Mouse (Mus musculus) midbrain, embryonic 11.5 days (tissue): ENCODE measurements around the gene Mtus2. TPM values are rescaled to one million over a fixed set of nuclear protein-coding genes. Genes with fewer than 3 reads are reported as not detected.
A peak's percentile ranks its signal among the peaks of the same experiment; 100 is the strongest.

Experiments used
- ATAC-seq: fragments of 200-750 bp; cut with Nextera tagmentation; 2 replicates; pipeline ENCODE4 v1.8.0; 2017; ENCODE audit warnings: moderate TSS enrichment, moderate library complexity; ENCODE audit not compliant: low FRiP score
- DNase-seq: peaks from one replicate; pipeline ENCODE4 v3.0.0; 2015; ENCODE audit warnings: low spot score; ENCODE audit errors: missing footprints
- H3K27ac ChIP-seq: fragments of 300-500 bp; sonication (generic); 2 replicates; pipeline ENCODE4 v1.5.1; 2014; ENCODE audit warnings: low read depth, low read length
- H3K27me3 ChIP-seq: fragments of 300-500 bp; sonication (generic); 2 replicates; pipeline ENCODE4 v1.6.1; 2014; ENCODE audit warnings: mild to moderate bottlenecking, low read length, moderate library complexity, mixed read lengths; ENCODE audit not compliant: control insufficient read depth, insufficient read depth
- H3K36me3 ChIP-seq: fragments of 300-500 bp; sonication (generic); 2 replicates; pipeline ENCODE4 v1.6.1; 2014; ENCODE audit warnings: mild to moderate bottlenecking, low read length, moderate library complexity, mixed read lengths; ENCODE audit not compliant: control insufficient read depth, insufficient read depth
- H3K4me1 ChIP-seq: fragments of 300-500 bp; sonication (generic); 2 replicates; pipeline ENCODE4 v1.6.1; 2014; ENCODE audit warnings: low read length; ENCODE audit not compliant: control insufficient read depth, insufficient read depth
- H3K4me2 ChIP-seq: fragments of 300-500 bp; sonication (generic); 2 replicates; pipeline ENCODE4 v1.6.1; 2014; ENCODE audit warnings: mild to moderate bottlenecking, moderate library complexity
- H3K4me3 ChIP-seq: fragments of 300-500 bp; sonication (generic); 2 replicates; pipeline ENCODE4 v1.5.1; 2014; ENCODE audit warnings: low read depth, low read length
- H3K9ac ChIP-seq: fragments of 300-500 bp; sonication (generic); 2 replicates; pipeline ENCODE4 v1.6.1; 2014; ENCODE audit warnings: low read length
- H3K9me3 ChIP-seq: fragments of 300-500 bp; sonication (generic); 2 replicates; pipeline ENCODE4 v1.6.1; 2016; ENCODE audit warnings: low read length; ENCODE audit not compliant: control insufficient read depth
- WGBS: fragments of 180-500 bp; shearing (Covaris S2); extraction: QIAGEN DNeasy Blood & Tissue Kit; methylation state at CpG from one replicate; pipeline ENCODE4 v1.1.7; 2014; 5-methylcytosine and 5-hydroxymethylcytosine counted together
- polyA plus RNA-seq: library from polyadenylated mRNA; unstranded; fragments of >200 nt; fragmentation: Nextera tagmentation; extraction: Ambion mirVana; gene quantifications from 2 replicates; pipeline ENCODE4 v1.2.1, GENCODE M21; 2014

Gene Mtus2
- 13.8 and 18.3 TPM in 2 replicates for polyA plus RNA-seq

DNA sequence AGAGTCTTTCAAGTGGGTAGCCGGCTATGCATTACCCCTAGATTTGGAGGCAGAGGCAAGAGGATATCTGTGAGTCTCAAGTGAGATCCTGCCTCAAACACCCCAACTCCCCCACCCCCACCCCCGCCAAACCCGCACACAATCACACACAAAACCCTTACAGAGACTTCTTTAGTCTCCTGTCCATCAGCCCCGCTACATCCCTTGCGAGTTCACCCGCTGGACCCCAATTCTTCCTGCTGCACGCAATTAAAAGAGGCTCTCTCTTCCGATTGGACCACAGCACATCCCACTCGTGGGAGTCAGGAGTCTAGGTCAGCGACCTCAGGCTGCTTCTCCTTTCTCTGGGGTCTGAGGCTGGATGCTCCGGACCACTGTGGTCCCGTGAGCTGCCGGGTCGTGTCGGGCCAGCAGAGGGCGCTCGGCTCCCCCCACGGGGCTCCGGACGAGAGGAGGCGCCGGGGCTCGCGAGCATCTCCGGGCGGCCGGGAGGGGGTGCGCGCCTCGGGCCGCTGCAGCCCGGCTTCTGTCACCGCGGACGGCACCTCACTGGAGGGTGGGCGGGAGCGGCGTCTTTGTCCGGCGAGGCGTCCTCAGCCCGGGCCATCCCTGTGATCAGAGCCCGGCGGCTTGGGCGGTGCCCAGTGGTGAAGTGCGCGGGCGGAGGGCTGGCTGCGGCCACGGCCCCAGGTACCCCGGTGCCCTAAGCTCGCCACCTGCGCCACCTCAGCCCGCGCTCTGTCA, at the start of gene Mtus2:
Mtus2 (plus strand) TSS at position 500 of the 744 bp plus-strand sequence.
- under 1% methylated on average over 55 of the region's 55 CpGs for WGBS

DNA sequence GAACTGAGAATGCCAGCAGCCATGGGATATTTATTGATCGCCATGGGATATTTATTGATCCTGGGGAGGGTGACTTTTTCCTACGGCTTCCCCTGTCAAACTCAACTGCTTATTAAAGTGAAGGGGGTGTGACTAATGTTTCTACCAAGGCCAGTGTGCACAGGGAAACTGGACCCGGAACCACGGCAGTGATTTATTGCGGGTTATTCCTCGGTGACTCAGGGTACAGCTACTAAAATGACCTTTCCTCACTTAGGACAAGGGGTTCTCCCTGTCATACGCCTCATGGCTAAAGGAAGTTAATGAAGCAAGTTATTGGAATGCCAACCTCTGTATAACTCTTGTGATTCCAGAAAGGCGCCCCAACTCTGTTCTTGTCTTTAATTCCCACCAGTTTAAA, 49.3 kb upstream of the Mtus2 start:
- WGBS = 90% methylated on average over 8 of the region's 8 CpGs
- no peak for ATAC-seq
- H3K4me1 ChIP-seq = no peaks in the 10 kb centered on the region

More for the DNA sequence above, at the start of gene Mtus2:
- Histone ChIP-seq H3K4me3 (peak within 1 kb of the TSS; percentile 65), H3K27me3 (peaks cover 21% of the 10 kb centered on the region; the same call in 1 of the 2 replicates), H3K4me2 (peak within 1 kb of the TSS; percentile 98), H3K9me3 (no peaks in the 10 kb centered on the region), H3K27ac (no peak within 1 kb of the TSS), H3K9ac (peak within 1 kb of the TSS; percentile 70), H3K4me1 (peaks cover 7% of the 10 kb centered on the region; the same call in 1 of the 2 replicates), H3K36me3 (no peaks in the 10 kb centered on the region)
- ATAC-seq = peak; percentile 96
- peak; percentile 99 for DNase-seq

DNA sequence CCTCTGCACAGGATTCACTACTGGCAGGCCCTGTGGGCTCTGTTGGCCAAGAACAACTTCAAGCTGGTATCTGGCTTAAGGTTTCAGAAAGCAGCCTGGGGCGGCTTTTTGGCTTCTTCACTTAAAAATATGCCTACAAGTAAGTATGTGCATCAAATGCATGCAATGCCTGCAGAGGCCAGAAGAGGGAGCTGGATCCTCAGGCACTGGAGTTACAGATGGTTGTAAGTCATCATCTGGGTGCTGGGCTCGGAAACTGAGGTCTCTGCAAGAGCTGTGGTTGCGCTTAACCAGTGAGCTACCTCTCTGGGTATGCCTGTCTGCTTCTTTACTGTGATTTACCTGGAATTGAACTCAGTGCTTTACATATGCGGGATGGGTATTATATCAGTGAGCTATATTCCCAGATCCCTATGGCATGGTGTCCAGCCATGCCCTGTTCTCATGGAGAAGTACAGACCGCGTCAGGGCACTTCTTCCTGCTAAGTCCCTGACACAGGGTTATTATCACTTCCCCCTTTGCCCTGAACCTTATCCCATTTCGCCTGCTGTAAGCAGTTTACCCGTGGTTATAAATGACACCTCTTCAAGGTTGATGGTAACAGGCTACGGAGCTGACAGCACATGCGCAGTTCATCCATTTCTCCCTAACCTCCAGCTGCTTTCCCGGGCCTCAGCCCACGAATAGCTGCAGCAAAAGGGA, 46.2 kb upstream of the Mtus2 start:
- WGBS = 90% methylated on average over 12 of the region's 12 CpGs
- Histone ChIP-seq H3K36me3 (no peaks in the 10 kb centered on the region), H3K4me2 (no peak overlapping the region), H3K27me3 (no peaks in the 10 kb centered on the region), H3K9ac (no peak overlapping the region), H3K4me3 (no peak overlapping the region), H3K4me1 (no peaks in the 10 kb centered on the region), H3K9me3 (no peaks in the 10 kb centered on the region), H3K27ac (no peak overlapping the region)
- DNase-seq = no peak
- ATAC-seq = no peak

More for the DNA sequence above, 49.3 kb upstream of the Mtus2 start:
- H3K36me3 ChIP-seq = no peaks in the 10 kb centered on the region
- no peak for DNase-seq
- H3K27me3 ChIP-seq = no peaks in the 10 kb centered on the region
- no peak overlapping the region for H3K9ac ChIP-seq
- no peaks in the 10 kb centered on the region for H3K9me3 ChIP-seq
- H3K4me2 ChIP-seq = no peak overlapping the region
- no peak overlapping the region for H3K27ac ChIP-seq
- no peak overlapping the region for H3K4me3 ChIP-seq

DNA sequence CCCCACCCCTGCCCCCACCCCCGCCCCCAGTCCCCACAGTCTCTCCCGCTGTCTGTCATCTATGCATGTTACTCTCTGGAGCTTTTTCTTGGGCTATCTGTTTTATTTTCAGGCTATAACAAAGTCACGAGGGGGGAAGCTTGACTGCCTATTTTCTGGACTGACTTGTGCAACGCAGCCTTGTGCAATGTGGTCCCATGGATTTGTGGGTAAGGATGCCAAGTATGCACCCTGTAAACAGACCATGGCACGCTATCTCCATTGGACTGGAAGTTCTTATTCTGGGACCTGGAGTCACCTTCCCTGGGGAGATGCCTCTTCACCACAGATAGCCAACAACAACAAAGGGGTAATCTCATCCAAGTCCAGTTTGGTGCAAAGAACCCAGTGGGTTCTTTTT, 45.4 kb upstream of the Mtus2 start:
- DNase-seq (no peak), ATAC-seq (no peak)
- H3K27ac ChIP-seq = no peak overlapping the region
- WGBS = 83% methylated on average over 5 of the region's 5 CpGs
- no peak overlapping the region for H3K4me2 ChIP-seq
- no peak overlapping the region for H3K4me3 ChIP-seq
- H3K4me1 ChIP-seq = no peaks in the 10 kb centered on the region
- H3K9me3 ChIP-seq = no peaks in the 10 kb centered on the region
- no peaks in the 10 kb centered on the region for H3K36me3 ChIP-seq
- no peak overlapping the region for H3K9ac ChIP-seq
- no peaks in the 10 kb centered on the region for H3K27me3 ChIP-seq

DNA sequence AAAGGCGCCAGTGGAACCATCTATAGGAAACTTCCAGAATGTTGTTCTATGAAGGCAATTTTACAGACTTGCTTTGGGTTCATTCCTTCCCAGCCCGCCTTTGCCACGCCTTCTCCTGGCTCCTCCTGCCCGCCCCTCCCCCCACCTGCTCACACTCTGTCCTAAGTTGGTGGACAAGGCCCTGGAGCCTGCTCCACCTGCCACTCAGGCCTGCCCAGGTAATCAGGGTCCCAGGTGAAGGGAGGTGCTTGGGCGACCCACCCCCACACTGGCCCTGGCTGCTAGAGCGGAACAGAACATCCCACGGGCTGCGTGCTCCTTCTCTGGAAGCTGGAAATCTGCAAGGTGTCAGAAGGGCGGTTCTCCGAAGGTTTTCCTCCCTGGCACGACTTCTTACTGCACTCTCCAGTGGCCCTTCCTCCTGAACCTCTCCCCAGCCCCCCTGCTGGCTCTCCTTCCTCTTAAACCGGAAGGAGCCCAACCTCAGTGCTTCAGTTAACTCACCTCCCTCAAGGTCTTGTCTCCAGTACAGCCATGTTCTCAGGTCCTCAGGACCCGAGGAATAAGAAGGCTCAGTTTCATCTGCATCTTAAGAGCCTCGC, 43.8 kb upstream of the Mtus2 start:
- no peak for DNase-seq
- Histone ChIP-seq H3K36me3 (no peaks in the 10 kb centered on the region), H3K9ac (no peak overlapping the region), H3K27me3 (no peaks in the 10 kb centered on the region), H3K9me3 (no peaks in the 10 kb centered on the region), H3K4me3 (no peak overlapping the region), H3K4me1 (no peaks in the 10 kb centered on the region), H3K4me2 (no peak overlapping the region), H3K27ac (no peak overlapping the region)
- no peak for ATAC-seq
- WGBS = 45% methylated on average over 14 of the region's 14 CpGs

DNA sequence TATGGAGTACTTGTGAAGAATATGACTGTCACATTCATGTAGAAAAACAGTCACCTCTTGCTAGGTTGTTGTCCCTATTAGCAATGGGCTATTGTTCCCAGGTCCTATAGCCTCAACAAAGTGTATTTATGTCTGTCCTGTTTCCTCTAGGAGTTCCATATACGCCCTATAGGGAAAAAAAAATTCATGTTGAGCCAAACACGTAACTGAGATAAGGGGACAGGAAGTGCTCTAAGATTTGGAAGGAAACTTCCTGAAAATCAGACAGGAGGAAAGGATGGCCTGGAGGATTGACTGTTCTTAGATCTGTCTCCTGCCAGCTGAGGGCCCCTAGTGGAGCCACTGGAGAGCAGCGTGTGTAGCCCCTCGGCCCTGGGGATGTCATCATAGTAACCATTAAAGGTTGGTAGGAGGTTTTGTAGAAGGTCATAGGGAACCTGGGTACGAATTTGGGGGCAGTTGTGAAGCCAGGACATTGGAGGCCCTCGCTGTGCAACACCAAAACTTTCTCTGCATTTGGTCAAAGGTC, 42.0 kb upstream of the Mtus2 start:
- DNase-seq (no peak), ATAC-seq (no peak)
- Histone ChIP-seq H3K36me3 (no peaks in the 10 kb centered on the region), H3K9me3 (no peaks in the 10 kb centered on the region), H3K4me1 (no peaks in the 10 kb centered on the region), H3K27me3 (no peaks in the 10 kb centered on the region), H3K4me3 (no peak overlapping the region), H3K4me2 (no peak overlapping the region), H3K9ac (no peak overlapping the region), H3K27ac (no peak overlapping the region)
- WGBS = 63% methylated on average over 6 of the region's 6 CpGs

DNA sequence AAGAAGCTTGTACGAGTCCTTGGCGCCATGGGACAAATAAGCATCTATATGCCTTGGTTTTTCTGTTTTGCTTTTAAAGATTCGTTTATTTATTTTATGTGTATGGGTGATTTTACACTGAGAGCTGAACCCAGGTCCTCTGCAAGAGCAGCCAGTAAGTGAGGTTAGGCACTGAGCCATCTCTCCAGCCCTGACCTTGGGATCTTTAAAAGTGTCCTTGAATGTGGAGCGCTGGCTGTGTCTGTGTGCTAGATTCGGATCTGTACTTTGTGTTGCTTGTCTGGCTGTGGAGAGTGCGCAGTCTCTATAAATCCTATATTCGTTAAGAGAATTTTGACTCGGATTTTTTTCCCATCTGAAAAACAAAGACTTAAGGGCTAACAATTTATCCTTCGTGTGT, 40.9 kb upstream of the Mtus2 start:
- H3K9me3 ChIP-seq = no peaks in the 10 kb centered on the region
- no peaks in the 10 kb centered on the region for H3K4me1 ChIP-seq
- no peaks in the 10 kb centered on the region for H3K27me3 ChIP-seq
- H3K9ac ChIP-seq = no peak overlapping the region
- DNase-seq = no peak
- no peaks in the 10 kb centered on the region for H3K36me3 ChIP-seq
- H3K4me3 ChIP-seq = no peak overlapping the region
- no peak for ATAC-seq
- 84% methylated on average over 9 of the region's 9 CpGs for WGBS
- no peak overlapping the region for H3K27ac ChIP-seq
- no peak overlapping the region for H3K4me2 ChIP-seq

DNA sequence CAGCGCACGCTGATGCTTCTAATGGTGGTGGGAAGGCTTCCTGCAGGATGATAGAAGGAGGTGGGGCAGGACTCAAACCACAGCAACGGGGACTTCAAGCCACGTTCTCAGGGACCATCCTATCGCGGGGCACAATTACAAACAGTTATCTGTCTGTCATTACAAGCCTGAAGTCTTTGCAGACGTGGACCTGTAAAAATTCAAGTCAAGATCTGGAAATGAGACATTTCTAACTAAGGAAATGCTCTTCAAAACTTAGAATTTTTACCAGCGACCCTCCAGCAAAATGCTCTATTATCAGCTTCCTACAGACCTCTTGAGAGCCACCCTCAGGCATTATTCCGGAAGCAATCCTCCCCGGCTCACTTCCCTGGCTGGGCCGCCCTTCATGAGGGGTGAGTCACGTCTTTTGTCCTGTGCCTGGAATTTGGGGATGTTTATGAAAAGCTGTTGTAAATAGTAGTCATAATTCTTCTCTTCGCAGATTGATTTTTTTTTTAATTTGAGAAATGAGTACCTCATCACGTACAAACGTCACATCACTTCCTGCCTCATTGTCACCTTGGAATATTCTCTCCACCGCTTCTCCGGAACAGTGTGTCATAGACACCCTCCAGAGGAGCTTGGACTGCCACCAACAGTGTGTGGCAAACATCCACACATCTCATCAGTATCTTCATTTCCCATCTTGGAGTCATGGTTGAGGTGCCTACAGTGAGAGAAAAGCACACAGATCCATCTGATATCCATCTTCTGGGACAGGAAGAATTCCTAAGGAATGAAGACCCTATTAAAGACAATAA, 38.9 kb upstream of the Mtus2 start:
- DNase-seq (no peak), ATAC-seq (no peak)
- Histone ChIP-seq H3K4me3 (no peak overlapping the region), H3K27ac (no peak overlapping the region), H3K36me3 (no peaks in the 10 kb centered on the region), H3K9ac (no peak overlapping the region), H3K27me3 (no peaks in the 10 kb centered on the region), H3K4me2 (no peak overlapping the region), H3K4me1 (no peaks in the 10 kb centered on the region), H3K9me3 (no peaks in the 10 kb centered on the region)
- 81% methylated on average over 17 of the region's 17 CpGs for WGBS
